Mouse (Mus musculus) liver, embryonic 14.5 days (tissue): Measurements from ENCODE around the gene Zbtb3.

Source experiments
- CTCF ChIP-seq: IDR thresholded peaks from 2 replicates; pipeline ENCODE4 v1.5.1; 2016; ENCODE audit warnings: antibody characterized with exemption, low read depth, control low read depth
- EP300 ChIP-seq: IDR thresholded peaks from 2 replicates; pipeline ENCODE4 v1.6.1; 2016; ENCODE audit warnings: antibody characterized with exemption, low read depth

GRCm38 (mm10) chr19:8763276-8763675 is 39.1 kb upstream of the Zbtb3 start:
- TF ChIP-seq CTCF (no peak), EP300 (no peak)
